Mouse (Mus musculus) stomach, postnatal 0 days (tissue): ENCODE data around the gene Abtb2. TPM values are rescaled to one million over a fixed set of nuclear protein-coding genes. Genes with fewer than 3 reads are reported as not detected.

Experiments used
- ATAC-seq: fragments of 200-750 bp; cut with Nextera tagmentation; 2 replicates; pipeline ENCODE4 v1.8.0; 2017; ENCODE audit not compliant: low FRiP score, low TSS enrichment
- DNase-seq: peaks from one replicate; pipeline ENCODE4 v3.0.0-alpha.2; 2016; ENCODE audit warnings: low spot score
- H3K27ac ChIP-seq: fragments of 300-500 bp; sonication (generic); replicated peaks from 2 replicates; pipeline ENCODE4 v1.5.1; 2014; ENCODE audit warnings: mild to moderate bottlenecking, control low read depth
- H3K27me3 ChIP-seq: fragments of 300-500 bp; sonication (generic); 2 replicates; pipeline ENCODE4 v1.6.1; 2014; ENCODE audit warnings: low read length; ENCODE audit not compliant: control insufficient read depth, insufficient read depth
- H3K36me3 ChIP-seq: fragments of 300-500 bp; sonication (generic); 2 replicates; pipeline ENCODE4 v1.6.1; 2014; ENCODE audit warnings: low read length, mixed read lengths; ENCODE audit not compliant: control insufficient read depth, insufficient read depth
- H3K4me1 ChIP-seq: fragments of 300-500 bp; sonication (generic); replicated peaks from 2 replicates; pipeline ENCODE4 v1.6.1; 2014; ENCODE audit warnings: antibody characterized with exemption; ENCODE audit not compliant: control insufficient read depth, insufficient read depth
- H3K4me2 ChIP-seq: fragments of 300-500 bp; sonication (generic); replicated peaks from 2 replicates; pipeline ENCODE4 v1.6.1; 2014; ENCODE audit warnings: low read depth, mild to moderate bottlenecking, control low read depth, moderate library complexity
- H3K4me3 ChIP-seq: fragments of 300-500 bp; sonication (generic); 2 replicates; pipeline ENCODE4 v1.5.1; 2014; ENCODE audit warnings: low read depth, low read length, control low read depth
- H3K9ac ChIP-seq: fragments of 300-500 bp; sonication (generic); 2 replicates; pipeline ENCODE4 v1.6.1; 2014; ENCODE audit warnings: mild to moderate bottlenecking, low read length, control low read depth, mixed read lengths
- H3K9me3 ChIP-seq: fragments of 300-500 bp; sonication (generic); 2 replicates; pipeline ENCODE4 v1.6.1; 2016; ENCODE audit warnings: low read length; ENCODE audit not compliant: control insufficient read depth
- CTCF ChIP-seq: IDR thresholded peaks from 2 replicates; pipeline ENCODE4 v1.5.1; 2016; ENCODE audit warnings: antibody characterized with exemption, low read depth, mild to moderate bottlenecking, moderate library complexity
- EP300 ChIP-seq: optimal IDR thresholded peaks from 2 replicates; pipeline ENCODE3; 2016; ENCODE audit warnings: antibody characterized with exemption
- WGBS: fragments of 180-500 bp; shearing (Covaris S2); extraction: QIAGEN DNeasy Blood & Tissue Kit; methylation state at CpG from one replicate; pipeline ENCODE4 v1.1.7; 2014; 5-methylcytosine and 5-hydroxymethylcytosine counted together
- polyA plus RNA-seq: library from polyadenylated mRNA; unstranded; fragments of >200 nt; fragmentation: Nextera tagmentation; extraction: Ambion mirVana; gene quantifications from 2 replicates; pipeline ENCODE4 v1.2.1, GENCODE M21; 2015

The Abtb2 gene
- polyA plus RNA-seq, 1 experiment from 2014 or later, result 4.0 TPM

GRCm38 (mm10) chr2:103556125-103556877 is 9.8 kb upstream of the Abtb2 start:
- ATAC-seq (peak; percentile 35; the same call in 1 of the 2 replicates), DNase-seq (no peak)
- Histone ChIP-seq H3K9me3 (no peaks in the 10 kb centered on the region), H3K36me3 (no peaks in the 10 kb centered on the region), H3K27me3 (no peaks in the 10 kb centered on the region), H3K4me3 (no peak overlapping the region), H3K4me1 (no peaks in the 10 kb centered on the region), H3K4me2 (no peak overlapping the region), H3K9ac (no peak overlapping the region), H3K27ac (no peak overlapping the region)
- WGBS, result 57% methylated on average over 10 of the region's 10 CpGs
- peak; percentile 62 for TF ChIP-seq CTCF
- no peak for TF ChIP-seq EP300

GRCm38 (mm10) chr2:103560955-103561354 is 5.2 kb upstream of the Abtb2 start:
- ATAC-seq, result no peak

GRCm38 (mm10) chr2:103564427-103565023 is 1.6 kb upstream of the Abtb2 start:
- Histone ChIP-seq H3K36me3 (no peaks in the 10 kb centered on the region), H3K9ac (no peak overlapping the region), H3K27me3 (no peaks in the 10 kb centered on the region), H3K9me3 (no peaks in the 10 kb centered on the region), H3K4me2 (peak overlapping the region; percentile 97), H3K4me3 (peak overlapping the region; percentile 60), H3K4me1 (peaks cover 7% of the 10 kb centered on the region), H3K27ac (no peak overlapping the region)
- WGBS, result 15% methylated on average over 8 of the region's 8 CpGs
- TF ChIP-seq EP300 (no peak), CTCF (peak; percentile 91)
- ATAC-seq (no peak), DNase-seq (no peak)

More at GRCm38 (mm10) chr2:103560955-103561354, 5.2 kb upstream of the Abtb2 start:
- 63% methylated on average over 4 of the region's 4 CpGs for WGBS
- no peak overlapping the region for H3K4me2 ChIP-seq
- TF ChIP-seq EP300, result no peak
- no peak for TF ChIP-seq CTCF
- no peak overlapping the region for H3K27ac ChIP-seq
- H3K9ac ChIP-seq, result no peak overlapping the region
- no peak for DNase-seq
- no peak overlapping the region for H3K4me3 ChIP-seq
- no peaks in the 10 kb centered on the region for H3K36me3 ChIP-seq
- H3K27me3 ChIP-seq, result no peaks in the 10 kb centered on the region
- no peaks in the 10 kb centered on the region for H3K9me3 ChIP-seq
- H3K4me1 ChIP-seq, result peaks cover 7% of the 10 kb centered on the region

- peak overlapping the region; percentile 38; the same call in 1 of the 2 replicates for H3K9ac ChIP-seq
- H3K9me3 ChIP-seq, result no peaks in the 10 kb centered on the region
- TF ChIP-seq CTCF, result 0 out of 2 replicates have a peak, but pooled peaks have one; percentile 20
- no peak for TF ChIP-seq EP300
- no peaks in the 10 kb centered on the region for H3K27me3 ChIP-seq
- no peak for ATAC-seq
- H3K4me1 ChIP-seq, result peaks cover 7% of the 10 kb centered on the region
- H3K27ac ChIP-seq, result 0 out of 2 replicates have a peak overlapping the region, but pooled peaks have one; percentile 4
- peak; percentile 54 for DNase-seq
- 1% methylated on average over 22 of the region's 22 CpGs for WGBS
- H3K4me2 ChIP-seq, result peak overlapping the region; percentile 97
- no peaks in the 10 kb centered on the region for H3K36me3 ChIP-seq
- H3K4me3 ChIP-seq, result peak overlapping the region; percentile 60
These were observed 929 bp upstream of the Abtb2 start for GRCm38 (mm10) chr2:103565171-103565591.

- WGBS, result 0% methylated on average over 32 of the region's 40 CpGs
- peak overlapping the region; percentile 97 for H3K4me2 ChIP-seq
These were observed 258 bp downstream of the Abtb2 start for GRCm38 (mm10) chr2:103566423-103566712.

More at GRCm38 (mm10) chr2:103566423-103566712, 258 bp downstream of the Abtb2 start:
- Histone ChIP-seq H3K9ac (peak overlapping the region; percentile 65), H3K4me1 (peaks cover 7% of the 10 kb centered on the region), H3K4me3 (peak overlapping the region; percentile 60), H3K27me3 (no peaks in the 10 kb centered on the region), H3K9me3 (no peaks in the 10 kb centered on the region), H3K36me3 (no peaks in the 10 kb centered on the region), H3K27ac (peak overlapping the region; percentile 84)
- DNase-seq (no peak), ATAC-seq (peak; percentile 49)
- TF ChIP-seq EP300, result no peak
- no peak for TF ChIP-seq CTCF
